Mouse (Mus musculus): ENCODE results near the gene Agfg1.

Gene Agfg1

GRCm38 (mm10) chr1:82839296-82839613 is at the start of gene Agfg1:
Gene Agfg1 (plus strand): TSS chr1:82839483.
- peak; percentile 65 for DNase-seq (ENCODE audit: low spot score)

GRCm38 (mm10) chr1:82791105-82791504 is 48.2 kb upstream of the Agfg1 start:
- no peak for DNase-seq (ENCODE audit: low spot score)

GRCm38 (mm10) chr1:82792238-82792637 is 47.0 kb upstream of the Agfg1 start:
- no peak for DNase-seq (ENCODE audit: low spot score)

GRCm38 (mm10) chr1:82793110-82793509 is 46.2 kb upstream of the Agfg1 start:
- DNase-seq (ENCODE audit: low spot score): no peak

GRCm38 (mm10) chr1:82793986-82794385 is 45.3 kb upstream of the Agfg1 start:
- DNase-seq (ENCODE audit: low spot score): no peak

DNA sequence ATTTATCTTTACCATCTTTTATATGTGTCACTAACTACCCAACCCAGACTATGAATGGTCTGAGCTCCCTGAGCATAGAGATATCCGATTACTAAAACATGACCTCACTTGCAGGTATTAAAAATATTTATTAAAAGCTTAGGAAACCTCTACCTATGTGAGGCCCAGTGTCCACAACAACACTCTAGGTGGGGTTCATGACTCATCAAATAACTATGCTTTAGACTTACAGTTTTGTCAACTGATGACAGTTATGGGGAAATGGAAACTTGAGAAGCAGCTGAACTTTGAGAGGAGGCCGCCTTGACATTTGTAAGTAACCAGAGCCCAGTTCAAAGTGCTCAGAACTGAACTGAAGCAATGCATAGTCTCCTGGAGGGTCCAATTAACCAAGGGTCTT is 44.1 kb upstream of the Agfg1 start:
- DNase-seq (ENCODE audit: low spot score): no peak

- DNase-seq (ENCODE audit: low spot score): no peak
Measured at GRCm38 (mm10) chr1:82795702-82796443, 43.4 kb upstream of the Agfg1 start.

GRCm38 (mm10) chr1:82797088-82797487 is 42.2 kb upstream of the Agfg1 start:
- no peak for DNase-seq (ENCODE audit: low spot score)

DNA sequence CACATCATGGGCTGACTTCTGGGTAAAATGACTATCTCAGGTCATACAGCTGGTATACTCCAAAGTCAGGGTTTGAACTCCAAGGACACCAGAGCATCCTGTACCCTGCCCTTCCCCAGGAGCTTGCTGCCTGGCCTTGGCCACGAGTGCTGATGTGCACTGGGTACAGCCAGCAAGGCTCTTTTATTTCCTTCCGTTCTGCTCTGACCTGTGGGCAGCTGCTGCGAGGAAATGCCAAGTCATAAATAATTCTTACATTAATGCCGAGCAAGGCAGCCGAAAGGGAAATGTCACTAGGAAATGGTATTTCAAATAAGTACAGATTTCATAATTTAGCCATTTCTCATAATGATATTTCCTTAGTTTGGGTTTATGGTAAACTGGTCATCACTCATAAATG is 41.0 kb upstream of the Agfg1 start:
- no peak for DNase-seq (ENCODE audit: low spot score)

DNA sequence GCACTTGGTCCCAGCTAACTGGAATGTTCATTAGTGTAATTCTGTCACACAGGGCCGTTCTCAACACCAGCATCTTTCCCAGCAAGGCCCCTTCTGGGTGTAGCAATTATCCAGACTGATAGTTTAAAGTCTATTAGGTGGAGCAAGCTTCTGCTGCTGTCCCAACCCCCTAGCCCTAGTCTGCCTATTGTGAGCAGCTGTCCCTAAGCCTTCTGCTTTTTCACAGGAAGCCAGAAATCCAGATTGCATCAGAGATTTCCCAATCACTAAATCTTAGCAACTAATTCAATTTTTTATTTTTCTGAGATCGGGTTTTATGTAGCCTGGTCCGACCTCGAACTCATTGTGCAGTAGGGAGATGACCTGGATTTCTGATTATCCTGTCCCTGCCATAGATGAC is 40.4 kb upstream of the Agfg1 start:
- no peak for DNase-seq (ENCODE audit: low spot score)

GRCm38 (mm10) chr1:82801105-82801783 is 38.0 kb upstream of the Agfg1 start:
- DNase-seq (ENCODE audit: low spot score): no peak

- DNase-seq (ENCODE audit: low spot score): no peak
Measured at GRCm38 (mm10) chr1:82803608-82804007, 35.7 kb upstream of the Agfg1 start.

- no peak for DNase-seq (ENCODE audit: low spot score)
Measured at GRCm38 (mm10) chr1:82804059-82804458, 35.2 kb upstream of the Agfg1 start.

DNA sequence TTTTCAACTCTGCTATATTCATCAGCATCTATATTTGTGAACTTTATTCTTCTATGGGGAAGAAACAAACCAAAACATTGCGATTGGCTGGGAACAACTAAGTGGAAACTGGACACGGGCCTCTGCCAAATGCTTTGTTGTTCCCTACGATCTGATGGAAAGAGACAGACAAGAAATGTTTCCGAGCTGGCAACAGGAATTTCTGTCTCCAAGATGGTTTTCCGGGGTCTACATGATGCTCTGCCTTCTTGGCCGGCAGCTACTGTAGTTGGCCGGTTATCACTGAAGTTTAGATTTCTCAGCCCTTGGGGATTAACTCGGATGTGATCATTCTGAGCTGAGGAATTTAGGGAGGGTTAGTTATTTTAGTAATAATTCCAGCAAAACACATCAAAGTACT is 32.9 kb upstream of the Agfg1 start:
- DNase-seq (ENCODE audit: low spot score): no peak

DNA sequence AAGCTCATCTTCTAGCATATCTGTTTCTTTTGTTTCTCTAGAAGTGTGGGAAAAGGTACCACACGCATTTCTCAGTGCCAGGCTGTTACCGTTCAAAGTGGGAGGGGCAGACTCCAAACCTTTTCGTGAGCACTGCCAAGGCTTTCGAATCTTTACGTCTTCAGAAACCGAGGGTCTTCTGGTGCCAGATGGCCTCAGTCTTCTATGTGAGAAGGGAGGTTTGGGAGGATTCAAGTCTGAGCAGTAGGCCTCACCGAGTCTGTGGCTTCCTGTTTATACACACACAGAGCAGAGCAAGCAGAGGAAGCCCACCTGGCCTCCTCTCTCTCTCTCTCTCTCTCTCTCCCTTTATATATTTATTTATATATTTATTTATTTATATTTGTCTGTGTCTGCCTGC is 32.1 kb upstream of the Agfg1 start:
- DNase-seq (ENCODE audit: low spot score): no peak

DNA sequence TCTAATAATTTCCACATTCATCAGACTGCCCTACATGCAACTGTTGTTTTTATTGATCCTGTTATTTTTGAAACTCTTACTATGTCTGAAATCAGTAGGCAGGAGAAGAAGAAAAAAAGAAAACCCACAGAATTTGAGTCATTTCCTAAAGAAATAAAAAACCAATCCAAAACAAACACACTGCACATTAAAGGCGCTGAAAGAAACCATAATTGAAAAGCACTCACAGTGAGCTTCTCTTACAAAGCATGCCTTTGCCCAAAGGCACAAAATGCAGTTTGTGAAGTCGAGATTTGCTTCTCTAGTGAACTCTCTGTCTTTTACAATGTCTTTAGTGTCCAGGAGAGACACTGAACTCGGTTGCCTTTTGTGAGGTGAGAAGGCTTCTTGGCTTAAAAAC is 30.7 kb upstream of the Agfg1 start:
- no peak for DNase-seq (ENCODE audit: low spot score)

GRCm38 (mm10) chr1:82811766-82812165 is 27.5 kb upstream of the Agfg1 start:
- no peak for DNase-seq (ENCODE audit: low spot score)

- no peak for DNase-seq (ENCODE audit: low spot score)
Measured at GRCm38 (mm10) chr1:82815941-82816716, 23.2 kb upstream of the Agfg1 start.

- DNase-seq (ENCODE audit: low spot score): no peak
Measured at GRCm38 (mm10) chr1:82819366-82819765, 19.9 kb upstream of the Agfg1 start.

- no peak for DNase-seq (ENCODE audit: low spot score)
Measured at GRCm38 (mm10) chr1:82820179-82820578, 19.1 kb upstream of the Agfg1 start.

GRCm38 (mm10) chr1:82820626-82821186 is 18.6 kb upstream of the Agfg1 start:
- no peak for DNase-seq (ENCODE audit: low spot score)

DNA sequence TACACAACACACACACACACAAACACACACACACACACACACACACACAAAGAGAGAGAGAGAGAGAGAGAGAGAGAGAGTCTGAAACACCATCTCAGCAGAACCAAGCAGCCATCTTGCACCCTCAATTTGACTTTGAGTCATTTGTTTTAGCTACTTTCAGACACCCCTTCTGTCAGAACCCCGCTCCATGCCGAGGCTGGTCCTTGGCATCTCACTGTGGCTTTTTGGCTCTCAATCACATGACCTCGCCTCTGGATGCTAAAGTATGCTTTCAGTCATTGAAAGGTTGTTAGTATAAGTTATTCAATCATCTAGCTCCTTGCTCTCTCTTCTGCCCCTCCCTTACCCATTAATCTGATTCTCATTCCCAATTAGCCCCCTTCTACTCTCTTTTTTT is 17.4 kb upstream of the Agfg1 start:
- no peak for DNase-seq (ENCODE audit: low spot score)

DNA sequence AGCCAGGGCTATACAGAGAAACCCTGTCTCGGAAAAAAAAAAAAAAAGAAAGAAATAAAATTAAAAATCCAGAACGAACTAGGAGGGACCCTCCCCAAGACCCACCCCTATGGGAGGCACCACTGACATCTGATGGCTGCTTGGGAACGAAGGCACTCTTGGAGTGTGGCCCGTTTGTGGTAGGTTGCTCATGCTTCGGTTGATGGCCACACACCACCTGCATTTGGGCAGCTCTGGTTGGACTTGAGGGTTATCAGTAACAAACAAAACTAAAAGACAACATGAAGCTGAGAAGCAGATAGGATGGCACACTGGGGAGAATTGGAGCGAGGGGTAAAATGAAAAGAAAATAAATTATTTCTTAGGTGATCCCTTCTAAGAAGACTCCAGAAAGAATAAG is 15.1 kb upstream of the Agfg1 start:
- no peak for DNase-seq (ENCODE audit: low spot score)

Measured in urinary bladder, postnatal 10 days (tissue).